Mouse (Mus musculus): Measurements from ENCODE around the gene Rab40b. TPM values are rescaled to one million over a fixed set of nuclear protein-coding genes. Genes with fewer than 3 reads are reported as not detected.
"Not testable (repeated sequence)": the region's sequence is repeated elsewhere in the genome, so short reads cannot be mapped to it uniquely, and the experiment has no call there.

The Rab40b gene
- polyA plus RNA-seq, 1 experiment from 2014 or later, result 6.4 TPM

DNA sequence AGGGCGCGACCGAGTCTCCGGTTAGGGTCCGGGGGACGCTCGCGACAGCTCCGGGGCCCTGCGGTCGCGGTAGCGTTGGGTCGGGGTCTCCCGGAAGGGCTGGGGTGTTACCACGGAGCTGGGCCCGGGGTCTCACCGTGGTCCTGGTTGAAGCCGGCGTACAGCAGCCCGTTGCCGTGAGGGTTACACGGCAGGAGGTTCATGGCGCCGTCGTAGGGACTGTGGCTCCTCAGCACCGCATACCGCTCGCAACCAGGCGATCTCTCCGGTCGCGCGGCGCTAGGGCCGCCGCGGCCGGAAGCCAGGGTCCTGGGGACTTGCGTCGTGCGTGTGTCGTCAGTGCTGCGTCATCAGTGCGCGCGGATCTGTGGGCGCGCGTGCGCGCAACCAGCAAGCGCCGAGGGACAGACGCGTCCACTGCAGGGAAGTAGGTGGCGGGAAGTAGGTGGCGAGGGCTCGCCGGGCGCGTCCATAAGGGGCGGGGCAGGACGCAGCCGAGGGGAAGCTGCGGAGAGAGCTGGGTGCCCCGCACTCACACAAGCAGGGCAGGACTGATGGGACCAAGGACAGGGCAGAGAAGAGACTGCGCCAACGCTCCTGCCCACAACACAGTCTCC is 33.9 kb downstream of the Rab40b start, which contains the start of gene Wdr45b:
Wdr45b (minus strand) TSS at position 355 of the 617 bp plus-strand sequence.
- Histone ChIP-seq H3K4me3 (peak within 1 kb of the TSS; percentile 95), H3K9ac (peak within 1 kb of the TSS; percentile 88)
- under 1% methylated on average over 69 of the region's 69 CpGs for WGBS

DNA sequence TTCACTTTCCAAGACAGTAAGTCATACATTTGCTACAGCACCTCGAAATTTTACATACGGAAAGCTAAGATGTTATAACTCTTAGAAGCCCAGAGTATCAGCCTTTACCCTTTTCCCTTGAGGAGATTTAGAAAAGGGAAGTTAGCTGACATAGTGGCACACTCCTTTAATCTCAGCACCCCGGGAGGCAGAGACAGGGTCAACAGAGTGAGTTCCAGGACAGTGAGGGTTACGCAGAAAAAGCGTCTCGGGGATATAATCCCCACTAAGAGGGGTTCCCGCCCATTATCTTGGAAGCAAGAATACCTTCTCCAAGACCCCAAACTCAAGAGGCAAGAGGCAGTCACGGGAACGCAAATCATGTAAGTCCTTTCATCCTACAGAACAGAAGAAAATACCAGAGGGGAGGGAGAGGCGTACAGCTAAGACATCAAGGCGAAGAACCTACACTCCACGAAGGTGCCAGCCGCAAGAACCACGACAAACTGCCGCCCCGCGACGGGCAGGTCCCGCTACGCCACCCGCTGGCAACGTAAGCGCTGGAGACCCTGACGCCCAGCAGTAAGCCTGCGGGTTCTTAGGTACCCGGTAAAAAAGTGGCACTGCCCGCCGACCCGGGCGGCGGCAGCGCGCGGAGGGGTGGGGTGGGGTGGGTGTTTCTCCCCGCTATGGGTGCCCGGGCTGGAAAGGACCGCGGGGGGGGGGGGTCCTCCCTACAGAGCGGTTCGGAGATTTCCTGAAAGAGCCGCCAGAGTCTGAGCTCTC is 34.5 kb downstream of the Rab40b start:
- peak overlapping the region; percentile 95 for H3K4me3 ChIP-seq
- peak overlapping the region; percentile 77 for H3K4me2 ChIP-seq (replicated peaks)
- 0 out of 2 replicates have a peak, but pooled peaks cover 7% of the 10 kb centered on the region for H3K36me3 ChIP-seq
- H3K9ac ChIP-seq, result peak overlapping the region; percentile 88
- WGBS, result 5% methylated on average over 41 of the region's 41 CpGs
- H3K4me1 ChIP-seq, result peaks cover 21% of the 10 kb centered on the region
- H3K9me3 ChIP-seq, result no peaks in the 10 kb centered on the region
- H3K27me3 ChIP-seq (replicated peaks), result no peaks in the 10 kb centered on the region
- ATAC-seq (ENCODE audit: low FRiP score, low read depth), result no peak
- peak overlapping the region; percentile 33; the same call in 1 of the 2 replicates for H3K27ac ChIP-seq

More for the DNA sequence above, 33.9 kb downstream of the Rab40b start, which contains the start of gene Wdr45b:
- ATAC-seq (ENCODE audit: low FRiP score, low read depth), result peak; percentile 95
- Histone ChIP-seq H3K4me1 (peaks cover 21% of the 10 kb centered on the region), H3K27me3 (replicated peaks) (no peaks in the 10 kb centered on the region), H3K36me3 (0 out of 2 replicates have a peak, but pooled peaks cover 7% of the 10 kb centered on the region), H3K27ac (peak within 1 kb of the TSS; percentile 33; the same call in 1 of the 2 replicates), H3K4me2 (replicated peaks) (peak within 1 kb of the TSS; percentile 77), H3K9me3 (no peaks in the 10 kb centered on the region)

DNA sequence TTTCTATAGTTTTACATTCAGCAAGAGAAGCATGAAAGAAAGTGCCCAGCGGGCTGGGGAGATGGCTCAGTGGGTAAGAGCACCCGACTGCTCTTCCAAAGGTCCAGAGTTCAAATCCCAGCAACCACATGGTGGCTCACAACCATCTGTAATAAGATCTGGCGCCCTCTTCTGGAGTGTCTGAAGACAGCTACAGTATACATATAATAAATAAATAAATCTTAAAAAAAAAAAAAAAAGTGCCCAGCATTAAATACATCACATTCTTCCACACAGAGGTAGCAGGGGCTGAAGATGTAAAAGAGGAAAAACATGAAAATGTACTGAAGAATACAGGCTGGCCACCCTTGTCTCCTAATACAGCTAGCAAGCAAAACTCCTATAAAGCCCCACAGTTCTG is 39.3 kb downstream of the Rab40b start:
- H3K4me3 ChIP-seq; ATAC-seq (ENCODE audit: low FRiP score, low read depth); H3K9ac ChIP-seq; H3K4me2 ChIP-seq (replicated peaks); H3K27me3 ChIP-seq (replicated peaks); H3K27ac ChIP-seq; H3K9me3 ChIP-seq: not testable (repeated sequence)
- Histone ChIP-seq H3K4me1 (peaks cover 14% of the 10 kb centered on the region), H3K36me3 (peaks cover 24% of the 10 kb centered on the region)
- WGBS, result 88% methylated on average over 3 of the region's 3 CpGs

DNA sequence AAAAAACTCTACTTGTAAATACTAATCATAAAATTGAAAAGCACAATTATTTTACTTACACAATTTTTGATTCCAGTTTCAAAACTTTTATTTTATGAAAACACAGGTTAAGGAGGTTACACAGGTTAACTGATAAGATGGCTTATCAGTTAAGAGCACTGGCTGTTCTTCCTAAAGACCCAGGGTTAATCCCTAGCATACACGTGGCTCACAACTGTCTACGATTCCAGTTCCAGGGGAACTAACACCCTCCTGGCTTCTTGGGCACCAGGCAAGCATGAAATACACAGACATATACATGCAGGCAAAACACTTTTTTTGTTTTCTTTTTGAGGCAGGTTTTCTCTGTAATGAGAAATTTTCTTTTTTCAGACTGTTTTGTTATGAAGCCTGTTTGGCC is 39.9 kb downstream of the Rab40b start:
- Histone ChIP-seq H3K4me2 (replicated peaks) (no peak overlapping the region), H3K4me1 (peaks cover 10% of the 10 kb centered on the region), H3K9ac (no peak overlapping the region), H3K27me3 (replicated peaks) (no peaks in the 10 kb centered on the region), H3K36me3 (peaks cover 24% of the 10 kb centered on the region), H3K27ac (no peak overlapping the region), H3K4me3 (no peak overlapping the region), H3K9me3 (no peaks in the 10 kb centered on the region)
- 92% methylated on average over 2 of the region's 2 CpGs for WGBS
- no peak for ATAC-seq (ENCODE audit: low FRiP score, low read depth)

DNA sequence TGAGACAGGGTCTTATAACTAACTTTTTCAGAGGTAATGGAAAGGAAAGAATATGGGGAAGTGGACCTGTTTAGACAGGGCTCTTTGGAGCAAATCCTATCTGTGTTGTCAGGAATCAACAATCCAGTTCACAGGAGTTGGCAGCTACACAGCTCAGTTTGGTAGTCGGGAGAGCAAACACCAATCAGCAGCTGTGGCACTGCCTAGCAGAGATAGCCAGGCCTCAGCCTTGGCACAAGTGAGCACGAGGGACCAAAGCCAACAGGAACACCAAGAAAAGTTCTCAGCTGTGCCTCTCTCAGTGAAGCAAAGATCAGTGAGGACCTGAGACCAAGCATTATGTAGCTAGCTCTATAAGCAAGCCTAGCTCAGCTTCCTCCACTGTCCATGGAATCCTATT is 41.0 kb downstream of the Rab40b start:
- Histone ChIP-seq H3K9ac (no peak overlapping the region), H3K9me3 (no peaks in the 10 kb centered on the region), H3K27ac (no peak overlapping the region), H3K4me3 (no peak overlapping the region), H3K36me3 (peaks cover 24% of the 10 kb centered on the region), H3K4me1 (no peaks in the 10 kb centered on the region), H3K4me2 (replicated peaks) (no peak overlapping the region), H3K27me3 (replicated peaks) (no peaks in the 10 kb centered on the region)
- no peak for ATAC-seq (ENCODE audit: low FRiP score, low read depth)
- 91% methylated on average over 2 of the region's 2 CpGs for WGBS

DNA sequence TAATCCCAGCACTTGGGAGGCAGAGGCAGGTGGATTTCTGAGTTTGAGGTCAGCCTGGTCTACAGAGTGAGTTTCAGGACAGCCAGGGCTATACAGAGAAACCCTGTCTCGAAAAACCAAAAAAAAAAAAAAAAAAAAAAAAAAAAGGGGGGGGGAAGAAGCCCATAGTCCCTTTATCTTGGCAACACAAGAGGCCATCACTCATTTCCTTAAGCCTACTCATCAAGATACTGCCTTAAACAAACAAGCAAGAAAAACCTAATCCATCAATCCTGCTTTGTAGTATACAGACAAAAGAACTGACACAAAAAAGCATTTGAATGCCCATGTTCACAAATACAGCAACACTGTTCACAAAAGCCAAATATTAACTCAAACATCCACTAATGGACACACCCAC is 45.6 kb downstream of the Rab40b start:
- WGBS, result 50% methylated on average over 1 of the region's 1 CpGs
- ATAC-seq (ENCODE audit: low FRiP score, low read depth); H3K27ac ChIP-seq: not testable (repeated sequence)

DNA sequence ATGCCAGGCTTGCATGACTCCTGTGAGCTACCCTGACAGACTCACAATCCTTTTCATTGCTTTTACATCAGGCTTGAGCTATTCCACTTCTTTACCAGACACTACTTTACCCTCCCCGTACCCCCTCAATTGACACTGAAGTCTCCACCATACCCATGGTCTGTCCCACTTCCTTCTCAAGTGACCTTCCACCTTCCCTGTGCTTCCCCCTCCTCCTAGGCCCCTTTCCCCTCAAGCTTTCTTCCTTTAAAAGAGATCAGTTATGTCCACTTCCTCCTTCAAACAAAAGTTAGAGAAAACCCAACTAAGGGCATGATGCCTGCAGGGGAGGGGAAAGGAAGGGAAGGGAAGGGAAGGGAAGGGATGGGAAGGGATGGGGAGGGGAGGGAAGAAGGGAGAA is 47.8 kb downstream of the Rab40b start:
- H3K9ac ChIP-seq, result no peak overlapping the region
- H3K4me1 ChIP-seq, result no peaks in the 10 kb centered on the region
- no peaks in the 10 kb centered on the region for H3K9me3 ChIP-seq
- H3K27me3 ChIP-seq (replicated peaks), result no peaks in the 10 kb centered on the region
- 88% methylated on average over 1 of the region's 1 CpGs for WGBS
- no peak overlapping the region for H3K4me3 ChIP-seq
- no peak overlapping the region for H3K4me2 ChIP-seq (replicated peaks)
- no peak for ATAC-seq (ENCODE audit: low FRiP score, low read depth)
- no peak overlapping the region for H3K27ac ChIP-seq
- peaks cover 34% of the 10 kb centered on the region for H3K36me3 ChIP-seq

More for the DNA sequence above, 45.6 kb downstream of the Rab40b start:
- not testable (repeated sequence) for H3K4me1 ChIP-seq; H3K4me2 ChIP-seq (replicated peaks); H3K9ac ChIP-seq; H3K4me3 ChIP-seq; H3K9me3 ChIP-seq; H3K27me3 ChIP-seq (replicated peaks)
- peaks cover 31% of the 10 kb centered on the region for H3K36me3 ChIP-seq

DNA sequence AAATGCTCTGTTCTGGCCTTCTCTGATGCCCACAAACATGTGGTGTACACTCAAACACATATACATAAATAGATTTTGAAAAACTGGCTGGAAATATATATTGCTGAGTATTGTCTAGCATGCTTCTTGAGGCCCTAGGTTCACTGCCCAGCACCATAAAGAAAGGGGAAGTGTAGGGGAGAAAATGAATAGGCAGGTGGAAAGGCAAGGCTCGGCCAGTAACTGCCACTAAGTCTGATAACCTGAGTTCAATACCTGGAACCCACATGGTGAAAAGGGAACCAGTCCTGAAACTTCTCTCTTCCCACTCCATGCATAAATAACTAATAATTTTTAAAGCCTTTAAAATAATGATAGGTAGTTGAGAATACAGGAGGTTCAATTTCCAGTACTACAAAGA is 48.4 kb downstream of the Rab40b start:
- Histone ChIP-seq H3K36me3 (peaks cover 37% of the 10 kb centered on the region), H3K4me1 (no peaks in the 10 kb centered on the region), H3K4me2 (replicated peaks) (no peak overlapping the region), H3K27ac (no peak overlapping the region), H3K27me3 (replicated peaks) (no peaks in the 10 kb centered on the region), H3K9me3 (no peaks in the 10 kb centered on the region), H3K4me3 (no peak overlapping the region), H3K9ac (no peak overlapping the region)
- 95% methylated on average over 1 of the region's 1 CpGs for WGBS
- ATAC-seq (ENCODE audit: low FRiP score, low read depth), result no peak

DNA sequence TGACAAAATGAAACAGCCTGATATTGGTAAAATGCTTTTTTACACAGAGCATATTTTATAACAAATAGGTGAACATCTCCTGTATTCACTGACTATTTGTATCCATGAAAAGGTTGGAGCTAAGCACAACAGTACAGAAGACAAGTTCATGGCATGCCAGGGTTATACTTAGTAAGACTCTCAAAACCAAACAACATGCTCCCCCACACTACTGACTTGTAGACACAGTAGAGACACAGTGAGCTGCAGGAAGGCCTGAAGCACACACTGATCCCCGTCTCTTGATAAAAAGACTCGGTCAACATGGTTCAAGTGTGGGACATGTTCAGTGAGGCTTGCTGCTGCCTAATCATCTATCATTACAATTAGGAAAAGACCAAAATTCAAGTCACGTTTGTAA is 56.4 kb downstream of the Rab40b start:
- no peak for ATAC-seq (ENCODE audit: low FRiP score, low read depth)
- 92% methylated on average over 3 of the region's 3 CpGs for WGBS
- Histone ChIP-seq H3K4me2 (replicated peaks) (no peak overlapping the region), H3K9ac (no peak overlapping the region), H3K9me3 (no peaks in the 10 kb centered on the region), H3K27me3 (replicated peaks) (no peaks in the 10 kb centered on the region), H3K36me3 (peaks cover 74% of the 10 kb centered on the region), H3K4me1 (no peaks in the 10 kb centered on the region), H3K27ac (no peak overlapping the region), H3K4me3 (no peak overlapping the region)

DNA sequence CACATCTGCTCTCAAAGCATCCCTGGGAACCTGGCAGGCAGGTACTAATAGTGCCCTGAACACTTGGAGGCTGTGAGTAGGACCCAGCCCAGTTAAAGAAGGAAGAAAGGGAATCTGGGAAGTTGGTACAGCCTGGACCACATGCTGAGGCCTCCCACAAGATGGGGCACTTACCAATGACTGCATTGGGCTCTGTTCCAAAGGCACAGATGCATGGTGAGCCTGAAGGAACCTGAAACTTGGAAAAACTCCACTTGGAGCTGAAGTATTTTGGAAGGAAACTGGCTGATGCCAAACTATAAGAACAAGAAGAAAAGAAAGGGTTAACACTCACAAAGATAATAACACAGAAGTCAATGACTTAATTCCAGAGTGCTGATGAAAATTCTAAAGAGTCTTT is 59.4 kb downstream of the Rab40b start:
- no peaks in the 10 kb centered on the region for H3K9me3 ChIP-seq
- no peaks in the 10 kb centered on the region for H3K4me1 ChIP-seq
- no peaks in the 10 kb centered on the region for H3K27me3 ChIP-seq (replicated peaks)
- H3K4me2 ChIP-seq (replicated peaks), result no peak overlapping the region
- H3K36me3 ChIP-seq, result peaks cover 56% of the 10 kb centered on the region
- ATAC-seq (ENCODE audit: low FRiP score, low read depth), result no peak
- H3K4me3 ChIP-seq, result no peak overlapping the region
- no peak overlapping the region for H3K9ac ChIP-seq
- no peak overlapping the region for H3K27ac ChIP-seq

DNA sequence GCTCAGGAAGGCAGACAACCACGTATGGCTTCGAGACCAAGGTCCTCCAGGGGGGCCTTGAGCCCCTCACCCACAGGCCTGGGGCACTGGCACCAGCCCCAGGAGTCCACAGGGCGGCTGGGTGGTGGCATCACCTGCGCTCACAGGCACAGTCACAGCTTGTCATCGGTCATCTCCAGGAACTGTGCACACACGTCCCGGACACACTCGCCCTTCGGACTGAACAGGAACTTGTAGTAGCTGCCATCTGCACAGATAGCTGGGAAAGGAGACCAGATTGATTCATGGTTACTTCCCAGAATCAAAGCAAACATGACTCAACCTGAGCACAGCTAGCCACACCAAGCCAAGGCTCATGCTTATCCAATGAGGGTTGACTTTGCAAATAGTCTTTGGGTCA is 59.8 kb downstream of the Rab40b start:
- no peak for ATAC-seq (ENCODE audit: low FRiP score, low read depth)

DNA sequence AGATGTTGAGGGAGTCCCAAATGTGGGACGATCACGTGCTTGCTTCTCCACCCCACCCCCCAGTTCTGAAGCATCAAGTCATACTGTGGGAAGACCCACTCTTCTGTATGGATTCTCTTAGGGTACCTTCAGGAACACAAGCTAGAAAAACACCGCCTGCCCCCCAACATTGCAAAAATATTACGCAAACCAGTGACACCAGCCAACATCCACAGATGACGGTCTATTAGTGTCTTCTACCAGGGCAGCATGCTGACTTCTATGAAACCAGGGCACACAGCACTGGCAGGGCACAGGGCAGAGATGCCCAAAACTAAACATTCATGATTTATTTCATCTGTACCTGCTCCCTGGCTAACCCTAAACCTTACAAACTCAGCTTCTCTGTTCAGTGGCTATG is 61.4 kb downstream of the Rab40b start:
- no peaks in the 10 kb centered on the region for H3K4me1 ChIP-seq
- WGBS, result 97% methylated on average over 5 of the region's 5 CpGs
- no peaks in the 10 kb centered on the region for H3K27me3 ChIP-seq (replicated peaks)
- no peak for ATAC-seq (ENCODE audit: low FRiP score, low read depth)
- no peak overlapping the region for H3K27ac ChIP-seq
- peaks cover 42% of the 10 kb centered on the region for H3K36me3 ChIP-seq
- H3K4me3 ChIP-seq, result no peak overlapping the region
- no peak overlapping the region for H3K9ac ChIP-seq
- no peaks in the 10 kb centered on the region for H3K9me3 ChIP-seq
- H3K4me2 ChIP-seq (replicated peaks), result no peak overlapping the region

More for the DNA sequence above, 59.8 kb downstream of the Rab40b start:
- 93% methylated on average over 9 of the region's 9 CpGs for WGBS
- no peak overlapping the region for H3K27ac ChIP-seq
- H3K36me3 ChIP-seq, result peaks cover 53% of the 10 kb centered on the region
- H3K4me2 ChIP-seq (replicated peaks), result no peak overlapping the region
- no peaks in the 10 kb centered on the region for H3K4me1 ChIP-seq
- no peak overlapping the region for H3K9ac ChIP-seq
- no peaks in the 10 kb centered on the region for H3K9me3 ChIP-seq
- no peak overlapping the region for H3K4me3 ChIP-seq
- no peaks in the 10 kb centered on the region for H3K27me3 ChIP-seq (replicated peaks)
